Mouse (Mus musculus) heart, adult 11 months (tissue): ENCODE measurements around the gene Rasal2.

Experiments used
- DNase-seq: peaks from one replicate; pipeline ENCODE4 v3.0.0; 2022

The Rasal2 gene

DNA sequence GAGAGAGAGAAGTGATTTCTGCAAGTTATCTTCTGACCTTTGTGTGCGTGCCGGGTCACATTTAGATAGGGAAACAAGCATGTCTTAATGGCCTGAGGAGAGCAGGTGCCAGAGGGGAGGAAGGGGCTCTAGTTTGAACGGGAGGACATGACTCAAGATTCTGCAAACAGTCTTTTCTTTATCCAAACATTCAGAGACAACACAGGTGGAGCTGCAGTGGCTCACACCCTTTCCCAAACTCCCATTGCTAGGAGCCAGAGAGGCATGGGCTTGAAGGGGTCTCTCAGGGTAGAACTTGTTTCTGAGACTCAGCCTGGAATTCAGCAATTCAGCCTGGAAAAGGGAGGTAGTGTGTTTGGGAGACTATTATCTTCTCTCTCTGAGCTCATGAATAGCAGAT lies 288.6 kb downstream of the Rasal2 start:
- peak; percentile 73 for DNase-seq

DNA sequence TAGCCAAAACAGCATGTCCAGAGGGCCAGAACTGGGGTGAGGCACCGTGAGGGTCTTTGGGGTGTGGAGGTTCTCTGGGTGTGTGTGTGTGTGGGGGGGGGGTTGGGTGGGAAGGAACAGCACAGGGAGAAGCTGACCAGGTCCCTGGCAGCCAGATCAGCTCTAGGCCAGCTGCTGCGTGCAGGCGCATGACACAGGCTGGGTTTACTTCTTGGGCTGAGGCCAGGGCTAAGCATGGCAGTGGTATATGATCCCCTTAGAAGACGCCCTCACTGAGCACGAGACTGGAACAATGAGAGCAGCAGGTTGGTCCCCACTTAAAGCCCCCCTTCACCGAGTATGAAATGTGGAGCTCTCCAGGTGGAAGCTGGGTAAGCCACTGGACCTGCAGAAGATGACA lies 293.2 kb downstream of the Rasal2 start:
- DNase-seq = peak; percentile 56

DNA sequence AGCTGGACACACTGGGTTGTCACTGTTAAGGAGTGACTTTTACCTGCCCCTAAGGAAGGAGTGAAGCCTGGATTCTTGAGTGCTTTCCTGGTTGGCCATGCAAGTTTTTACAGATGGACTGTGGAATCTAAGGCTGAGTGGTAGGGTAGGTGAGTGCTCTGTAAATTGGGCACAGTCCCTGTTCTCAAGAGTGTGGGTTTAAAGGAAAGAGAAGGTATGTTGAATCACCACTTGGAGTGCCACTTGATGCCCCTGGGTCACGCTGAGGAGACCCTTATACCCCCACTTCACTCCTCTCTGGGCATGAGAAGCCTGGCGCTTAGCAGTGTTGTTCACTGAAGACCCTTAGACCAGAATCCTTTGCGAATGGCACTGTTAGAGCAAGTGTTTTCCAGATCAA lies 295.0 kb downstream of the Rasal2 start:
- no peak for DNase-seq

DNA sequence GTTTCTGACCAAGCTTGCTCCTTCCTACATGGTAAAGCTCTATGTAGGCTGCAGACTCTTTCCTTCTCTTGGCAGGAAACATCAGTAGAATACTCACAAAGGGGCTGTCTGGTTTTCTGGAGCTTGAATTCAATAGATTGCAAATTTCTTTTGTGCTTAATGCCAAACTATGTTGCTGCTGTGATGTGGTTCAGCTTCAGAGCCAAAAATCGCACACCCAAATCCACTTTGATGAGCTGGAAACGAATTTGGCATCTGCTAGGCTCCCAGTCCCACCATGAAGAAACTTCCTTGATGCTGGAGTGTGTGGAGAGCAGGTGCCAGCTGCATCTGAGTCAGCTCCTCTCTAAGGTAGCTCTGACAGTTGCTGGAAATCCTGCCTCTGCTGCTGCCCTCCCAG lies 297.9 kb downstream of the Rasal2 start:
- no peak for DNase-seq

DNA sequence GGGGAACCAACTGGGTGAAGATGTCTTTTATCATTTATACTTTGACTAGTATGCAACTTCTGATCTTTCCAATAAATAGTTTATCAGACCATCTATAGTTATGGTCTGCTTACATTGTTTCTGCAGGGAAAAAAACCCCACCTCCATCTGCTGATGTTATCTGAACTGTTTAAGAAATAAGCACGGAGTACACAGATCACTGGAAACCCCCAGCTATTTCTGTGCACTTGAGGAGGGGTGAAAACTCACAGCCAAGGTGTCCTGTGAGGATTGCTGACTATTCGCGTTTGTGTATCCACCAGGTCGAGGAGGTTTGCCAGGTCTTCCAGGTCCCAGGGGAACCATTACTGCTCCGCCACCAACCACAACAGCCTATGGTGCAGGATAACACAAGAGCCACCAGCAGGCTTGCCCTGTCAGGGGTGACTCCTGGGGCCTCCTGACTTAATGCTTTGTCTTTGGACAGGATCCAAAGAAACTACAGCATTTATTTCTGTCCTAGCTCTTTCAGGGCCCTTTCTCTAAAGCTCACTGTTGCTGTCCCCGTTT lies 302.0 kb downstream of the Rasal2 start:
- no peak for DNase-seq

DNA sequence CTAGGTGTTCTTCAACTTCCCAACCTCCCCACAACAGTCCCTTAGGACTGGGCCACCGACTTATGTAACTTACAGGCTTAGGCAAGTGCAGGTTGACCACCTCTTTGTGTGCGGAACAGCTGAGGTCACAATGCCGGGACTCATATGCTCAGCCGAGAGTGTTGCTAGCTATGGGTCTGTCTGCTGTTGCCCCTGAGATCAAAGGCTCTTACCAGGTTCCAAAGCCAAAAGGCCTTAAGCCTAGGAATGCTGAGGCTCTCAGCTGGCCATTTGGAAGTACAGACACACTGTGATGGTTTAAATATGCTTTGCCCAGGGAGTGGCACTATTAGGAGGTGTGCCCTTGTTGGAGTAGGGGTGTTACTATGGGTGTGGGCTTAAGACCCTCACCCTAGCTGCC lies 303.8 kb downstream of the Rasal2 start, which contains the start of gene Tex35:
Tex35 (minus strand) TSS at position 101 of the 400 bp plus-strand sequence.
- DNase-seq = no peak

DNA sequence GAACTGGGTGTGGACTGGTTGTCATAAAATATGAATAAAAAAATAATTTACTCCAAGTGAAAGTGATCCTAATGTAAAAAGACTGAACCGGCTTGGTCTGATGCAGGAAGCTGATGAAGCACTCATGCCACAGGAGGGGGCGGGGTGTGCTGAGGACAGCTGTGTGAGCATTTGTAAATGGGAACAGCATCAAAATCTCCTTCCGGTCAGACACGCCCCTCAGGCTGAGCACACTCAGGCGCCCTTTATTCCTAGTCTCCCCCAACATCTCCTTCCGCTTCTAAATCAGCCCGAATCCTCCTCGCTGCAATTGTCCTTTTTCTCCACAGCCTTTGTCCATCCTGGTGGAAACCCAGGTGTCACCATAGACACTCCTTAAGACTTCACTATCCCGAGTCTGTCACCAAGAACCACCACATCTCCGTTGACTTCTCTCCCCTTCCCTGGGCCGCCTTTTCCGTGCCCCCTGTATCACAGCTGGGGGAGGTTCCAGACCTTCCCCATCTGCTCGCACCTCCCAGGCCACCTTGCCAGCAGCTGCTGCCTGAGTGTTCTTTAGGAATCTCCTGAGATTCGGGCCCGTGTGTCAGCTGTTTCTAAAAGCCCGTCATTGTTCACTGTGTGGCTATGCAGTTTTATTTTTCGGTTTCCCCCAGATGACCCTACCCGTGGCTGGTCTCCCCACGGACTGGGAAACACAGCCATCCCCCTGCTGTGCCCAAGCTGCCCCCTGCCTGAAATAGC lies 311.1 kb downstream of the Rasal2 start:
- DNase-seq = peak; percentile 97

DNA sequence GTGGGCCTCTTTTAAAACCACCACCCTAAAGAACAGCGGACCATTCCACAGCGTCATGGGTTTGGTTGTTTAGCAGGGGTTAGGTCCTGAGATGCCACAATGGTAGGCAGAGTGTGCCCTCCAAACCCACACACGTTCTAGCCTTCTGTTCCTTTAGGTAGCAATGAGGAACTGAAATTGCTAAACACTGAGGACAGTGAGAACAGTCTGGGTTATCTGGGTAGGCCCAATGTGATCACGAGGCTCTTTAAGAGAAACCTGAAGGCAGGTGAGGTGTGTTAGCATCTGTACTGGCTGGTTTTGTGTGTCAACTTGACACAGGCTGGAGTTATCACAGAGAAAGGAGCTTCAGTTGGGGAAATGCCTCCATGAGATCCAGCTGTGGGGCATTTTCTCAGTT lies 316.9 kb downstream of the Rasal2 start:
- DNase-seq = no peak

DNA sequence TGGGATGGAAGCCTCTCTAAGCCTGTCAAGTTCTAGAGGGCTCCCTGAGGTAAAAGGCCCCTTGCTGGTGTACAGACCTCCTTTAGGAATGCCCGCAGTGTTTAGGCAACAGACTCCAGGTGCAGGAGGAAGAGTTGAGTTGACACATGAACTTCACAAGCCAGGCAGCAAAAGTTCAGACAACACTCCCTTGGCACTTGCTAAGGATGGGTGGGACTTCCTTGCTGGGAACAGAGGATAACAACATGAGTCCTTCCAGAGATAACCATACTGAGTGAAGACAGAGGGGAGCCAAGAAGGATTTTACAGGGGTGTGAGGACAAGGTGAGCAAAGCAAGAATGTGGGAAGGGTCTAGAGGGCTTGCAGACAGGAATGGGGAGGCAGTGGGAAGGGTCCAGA lies 319.8 kb downstream of the Rasal2 start:
- DNase-seq = peak; percentile 95

DNA sequence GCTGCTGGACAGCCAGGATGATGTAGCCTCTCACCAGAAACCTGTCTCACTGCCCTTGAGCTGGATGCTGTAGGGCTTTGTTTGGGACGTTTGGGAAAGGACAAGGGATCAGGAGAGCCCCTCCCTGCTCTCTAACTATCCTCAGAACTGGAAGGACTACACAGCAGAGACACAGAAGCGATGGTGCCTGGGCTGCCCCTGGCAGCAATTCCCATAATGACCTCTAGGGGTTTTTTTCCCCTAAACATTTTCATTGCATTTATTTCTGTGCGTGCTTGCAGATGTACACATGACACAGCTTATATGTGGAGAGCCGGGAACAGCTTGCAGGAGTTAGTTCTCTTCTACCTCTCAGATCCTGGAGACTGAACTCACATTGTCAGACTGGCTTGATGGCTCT lies 320.3 kb downstream of the Rasal2 start:
- no peak for DNase-seq

DNA sequence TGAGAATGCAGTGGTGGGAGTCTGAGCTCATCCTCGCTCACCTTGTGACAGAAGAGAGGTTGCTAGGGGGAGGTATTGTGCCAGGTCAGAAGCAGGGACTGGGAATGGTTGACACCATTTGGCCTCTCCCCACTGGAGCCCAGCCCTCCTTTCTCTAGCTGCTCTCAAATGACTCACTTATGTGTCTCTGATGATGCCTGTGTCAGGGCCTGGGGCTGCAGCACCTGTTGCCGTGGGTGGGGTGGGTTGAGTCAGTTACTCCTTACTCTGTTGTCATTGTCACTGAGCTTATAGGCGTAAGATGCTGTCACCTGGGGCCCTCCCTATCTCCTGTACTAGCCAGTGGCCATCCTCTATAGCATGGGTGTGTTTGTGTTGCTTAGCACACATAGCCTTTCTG lies 321.6 kb downstream of the Rasal2 start:
- DNase-seq = no peak

DNA sequence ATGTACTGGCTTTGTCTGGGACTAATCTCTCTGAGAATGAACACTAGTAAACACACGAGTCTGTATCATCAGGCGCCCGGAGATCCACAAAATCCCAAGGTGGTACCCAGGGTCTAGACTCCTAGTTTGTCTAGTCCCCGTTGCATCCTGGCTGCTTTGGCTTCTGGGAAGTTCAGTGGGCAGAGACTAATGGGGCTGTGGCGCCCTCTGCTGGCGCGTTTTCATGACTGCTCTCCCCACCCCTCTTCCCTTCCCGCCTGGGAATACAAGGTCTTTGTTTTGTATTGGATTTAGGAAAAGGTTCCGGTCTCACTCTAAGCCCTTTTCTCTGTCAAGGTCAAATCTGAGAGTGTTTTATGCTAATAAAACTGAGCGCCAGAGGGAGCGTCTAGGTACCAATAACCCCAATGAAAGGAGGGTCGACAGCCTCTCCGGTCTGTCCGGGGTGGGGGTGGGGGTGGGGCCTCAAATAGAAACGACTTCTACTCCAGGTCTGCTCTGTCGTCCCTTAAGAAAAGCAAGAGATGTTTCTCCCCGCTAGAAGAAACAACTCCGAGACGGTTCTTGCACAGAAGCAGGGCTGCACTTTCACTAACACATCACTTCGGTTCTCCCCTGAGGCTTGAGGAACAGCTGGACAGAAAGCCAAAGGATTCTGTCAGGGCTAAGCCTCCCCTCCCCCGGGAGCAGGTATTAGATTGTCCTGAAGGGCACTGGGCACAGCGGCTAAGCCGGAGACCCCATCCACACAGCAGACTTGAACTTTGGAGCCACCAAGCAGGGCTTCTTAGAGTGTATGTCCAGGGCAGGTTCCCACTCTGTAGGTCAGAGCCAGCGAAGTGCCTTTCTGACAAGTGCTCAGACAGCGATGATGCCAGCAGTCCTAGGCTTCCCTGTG lies 326.0 kb downstream of the Rasal2 start:
- peak; percentile 91 for DNase-seq
